Mouse (Mus musculus): ENCODE data around the gene Msto1.
"Not testable (repeated sequence)": the region's sequence is repeated elsewhere in the genome, so short reads cannot be mapped to it uniquely, and the experiment has no call there.

DNA sequence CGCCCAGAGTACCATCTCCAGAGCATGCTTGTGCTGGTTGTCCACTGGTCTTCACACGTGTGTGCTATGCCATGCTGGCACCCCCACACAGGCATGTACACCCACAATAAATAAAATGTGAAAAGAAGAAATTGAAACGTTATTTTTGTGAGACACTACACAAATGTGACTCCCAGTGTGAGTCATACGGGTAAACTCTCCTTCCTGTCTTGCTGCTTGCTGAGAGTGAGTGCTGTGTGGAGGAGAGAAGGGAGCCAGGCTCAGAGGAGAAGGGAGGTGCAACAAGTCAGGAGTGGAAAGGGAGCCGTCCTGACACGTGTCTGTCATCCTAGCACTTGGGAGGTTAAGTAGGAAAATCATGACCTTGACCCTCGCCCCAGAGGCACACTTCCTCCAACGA is 46.6 kb downstream of the Msto1 start:
- not testable (repeated sequence) for TF ChIP-seq POLR2A (IDR thresholded peaks at IDR 0.05; ENCODE audit: low read depth, low read length); CTCF (conservative IDR thresholded peaks at IDR 0.05 in 1 of 2, IDR thresholded peaks at IDR 0.05 in 1 of 2; ENCODE audit: low read depth in 2 of 2, low read length in 2 of 2); UBTF (IDR thresholded peaks at IDR 0.05; ENCODE audit: low read depth, low read length); IRF4 (IDR thresholded peaks at IDR 0.05; ENCODE audit: low read depth, low read length); KAT2A (IDR thresholded peaks at IDR 0.05; ENCODE audit: insufficient replicate concordance, low read length); USF2 (conservative IDR thresholded peaks at IDR 0.05; ENCODE audit: low read depth, low read length); MAZ (IDR thresholded peaks at IDR 0.05; ENCODE audit: low read depth, low read length); POLR2AphosphoS2 (IDR thresholded peaks at IDR 0.05; ENCODE audit: low read depth, low read length); EP300 (IDR thresholded peaks at IDR 0.05; ENCODE audit: low read length)
